Mouse (Mus musculus): Measurements from ENCODE around the gene Gm6583. TPM values are rescaled to one million over a fixed set of nuclear protein-coding genes. Genes with fewer than 3 reads are reported as not detected.

The Gm6583 gene
- polyA plus RNA-seq, 1 experiment from 2014 or later, result 0.10 TPM

DNA sequence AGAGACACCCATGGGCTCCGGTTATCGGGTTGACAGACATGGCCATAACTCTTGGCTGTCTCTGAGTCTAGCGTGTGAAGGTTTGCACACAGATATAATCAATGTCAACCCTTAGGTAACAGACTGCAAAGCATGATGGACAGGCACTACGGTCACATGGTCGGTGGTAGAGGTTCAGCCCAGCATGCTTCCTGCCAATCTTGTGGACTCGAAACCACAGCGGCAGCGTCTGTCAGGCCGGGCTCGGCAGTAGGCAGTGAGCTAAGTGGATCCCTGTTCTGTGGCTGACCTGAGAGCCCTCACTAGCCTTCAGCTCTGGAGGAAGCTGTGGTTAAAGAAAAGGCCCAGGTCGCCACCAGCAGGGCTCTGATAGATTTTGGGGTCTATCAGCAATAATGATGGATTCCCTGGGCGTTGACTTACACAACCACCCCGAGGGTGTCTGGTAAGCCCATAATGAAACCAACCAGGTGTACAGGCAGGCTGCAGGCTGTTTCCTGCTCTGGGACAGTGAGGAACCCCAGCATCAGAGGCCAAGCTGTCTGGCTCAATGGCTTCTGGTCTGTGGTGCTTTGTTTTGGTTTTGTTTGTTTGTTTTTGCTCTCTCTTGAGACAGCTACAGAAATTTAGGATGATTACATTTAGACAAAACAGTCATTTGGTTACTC lies 29.1 kb upstream of the Gm6583 start:
- Histone ChIP-seq H3K27ac (replicated peaks) (no peak overlapping the region), H3K9me3 (no peaks in the 10 kb centered on the region), H3K4me3 (no peak overlapping the region), H3K36me3 (peaks cover 35% of the 10 kb centered on the region), H3K4me2 (no peak overlapping the region), H3K4me1 (replicated peaks) (peaks cover 34% of the 10 kb centered on the region), H3K27me3 (no peaks in the 10 kb centered on the region), H3K9ac (no peak overlapping the region)
- 92% methylated on average over 13 of the region's 13 CpGs for WGBS
- ATAC-seq (ENCODE audit: low FRiP score, low read depth), result no peak

DNA sequence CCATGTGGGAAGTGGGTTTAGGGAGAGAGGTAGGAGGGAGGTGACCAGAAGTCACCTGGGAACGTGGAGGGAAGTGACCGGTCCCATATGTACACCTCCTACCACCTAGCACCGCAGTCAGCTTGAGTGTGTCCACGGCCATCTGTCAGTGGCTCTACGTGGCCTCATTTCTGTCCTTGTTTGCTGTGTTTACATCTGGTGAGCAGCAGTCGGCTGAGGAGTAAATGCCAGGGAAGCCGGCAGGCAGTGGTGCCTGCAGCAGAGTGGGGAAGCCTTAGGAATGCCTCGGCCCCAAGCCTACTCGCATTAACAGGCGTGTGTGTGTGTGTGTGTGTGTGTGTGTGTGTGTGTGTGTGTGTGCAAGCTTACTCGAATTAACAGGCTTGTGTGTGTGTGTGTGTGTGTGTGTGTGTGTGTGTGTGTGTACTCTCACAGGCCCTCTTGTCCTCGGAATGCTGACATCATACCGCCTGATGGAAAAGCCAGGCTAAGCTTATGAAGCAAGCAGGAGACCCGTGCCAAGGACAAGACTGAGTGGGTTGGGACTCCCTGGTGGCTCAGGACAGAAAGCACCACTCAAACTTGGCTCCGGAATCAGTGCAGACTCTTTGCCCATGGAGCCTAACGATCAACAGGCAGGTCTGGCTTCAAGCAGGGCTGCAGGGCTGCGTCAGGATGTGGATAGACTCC lies 27.0 kb upstream of the Gm6583 start:
- H3K4me1 ChIP-seq (replicated peaks), result peaks cover 18% of the 10 kb centered on the region
- H3K9me3 ChIP-seq, result no peaks in the 10 kb centered on the region
- H3K4me3 ChIP-seq, result no peak overlapping the region
- peak; percentile 39 for ATAC-seq (ENCODE audit: low FRiP score, low read depth)
- no peak overlapping the region for H3K9ac ChIP-seq
- H3K4me2 ChIP-seq, result no peak overlapping the region
- H3K27me3 ChIP-seq, result no peaks in the 10 kb centered on the region
- peak overlapping the region; percentile 65 for H3K27ac ChIP-seq (replicated peaks)
- H3K36me3 ChIP-seq, result peaks cover 34% of the 10 kb centered on the region
- WGBS, result 50% methylated on average over 17 of the region's 17 CpGs

DNA sequence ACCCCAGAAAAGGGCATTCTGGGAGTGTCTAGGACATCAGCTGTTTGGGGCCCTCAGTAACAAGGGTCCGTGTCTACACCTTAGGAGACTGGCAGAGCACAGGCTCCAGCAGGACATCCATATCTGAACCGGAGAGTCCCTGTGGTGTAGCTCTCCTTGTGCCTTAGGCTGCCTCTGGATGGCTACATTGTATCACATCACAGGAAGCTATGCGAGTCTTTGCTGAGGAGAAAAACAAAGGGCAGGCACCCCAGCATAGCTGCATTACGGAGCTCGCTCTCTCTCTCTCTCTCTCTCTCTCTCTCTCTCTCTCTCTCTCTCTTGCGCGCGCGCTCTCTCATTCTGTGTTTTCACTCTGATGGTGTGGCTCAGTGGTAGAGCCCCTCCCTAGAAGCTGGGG lies 26.2 kb upstream of the Gm6583 start:
- Histone ChIP-seq H3K36me3 (peaks cover 32% of the 10 kb centered on the region), H3K9me3 (no peaks in the 10 kb centered on the region), H3K4me2 (no peak overlapping the region), H3K27me3 (no peaks in the 10 kb centered on the region), H3K27ac (replicated peaks) (peak overlapping the region; percentile 65), H3K4me1 (replicated peaks) (peaks cover 18% of the 10 kb centered on the region), H3K9ac (no peak overlapping the region), H3K4me3 (no peak overlapping the region)
- 54% methylated on average over 9 of the region's 9 CpGs for WGBS
- peak; percentile 25; the same call in 1 of the 2 replicates for ATAC-seq (ENCODE audit: low FRiP score, low read depth)

DNA sequence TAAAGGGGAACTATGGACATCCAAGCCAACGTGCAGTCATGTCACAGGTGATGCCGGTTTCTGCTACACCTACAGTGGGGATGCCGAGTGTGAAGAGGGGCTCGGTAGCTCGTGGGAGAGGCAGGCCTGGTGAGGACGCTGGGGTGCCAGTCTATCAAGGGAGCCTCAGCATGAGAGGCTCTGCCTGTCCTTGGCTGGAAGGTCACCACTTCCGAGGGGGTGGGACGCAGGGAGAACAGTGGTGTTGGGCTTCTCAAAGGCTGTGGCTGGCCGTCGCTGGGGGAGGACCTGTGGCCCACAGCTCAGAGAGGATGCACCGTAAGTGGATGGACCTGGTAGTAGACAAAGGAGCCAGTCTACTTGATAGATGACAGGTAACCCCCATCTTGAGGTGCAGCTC lies 25.3 kb upstream of the Gm6583 start:
- H3K27ac ChIP-seq (replicated peaks), result no peak overlapping the region
- H3K27me3 ChIP-seq, result no peaks in the 10 kb centered on the region
- H3K9ac ChIP-seq, result no peak overlapping the region
- H3K36me3 ChIP-seq, result peaks cover 23% of the 10 kb centered on the region
- no peak for ATAC-seq (ENCODE audit: low FRiP score, low read depth)
- H3K9me3 ChIP-seq, result no peaks in the 10 kb centered on the region
- WGBS, result 86% methylated on average over 11 of the region's 11 CpGs
- no peak overlapping the region for H3K4me2 ChIP-seq
- H3K4me3 ChIP-seq, result no peak overlapping the region
- H3K4me1 ChIP-seq (replicated peaks), result peaks cover 18% of the 10 kb centered on the region

- no peak for ATAC-seq (ENCODE audit: low FRiP score, low read depth)
- H3K4me1 ChIP-seq (replicated peaks), result peaks cover 18% of the 10 kb centered on the region
- no peak overlapping the region for H3K4me3 ChIP-seq
- WGBS, result 82% methylated on average over 6 of the region's 6 CpGs
- no peak overlapping the region for H3K4me2 ChIP-seq
- peaks cover 5% of the 10 kb centered on the region; the same call in 1 of the 2 replicates for H3K36me3 ChIP-seq
- H3K27me3 ChIP-seq, result no peaks in the 10 kb centered on the region
- no peak overlapping the region for H3K27ac ChIP-seq (replicated peaks)
- no peaks in the 10 kb centered on the region for H3K9me3 ChIP-seq
- no peak overlapping the region for H3K9ac ChIP-seq
These were observed 22.9 kb upstream of the Gm6583 start for GRCm38 (mm10) chr5:112378716-112379115.

GRCm38 (mm10) chr5:112377380-112377779 lies 21.5 kb upstream of the Gm6583 start:
- Histone ChIP-seq H3K4me1 (replicated peaks) (peaks cover 19% of the 10 kb centered on the region), H3K9me3 (no peaks in the 10 kb centered on the region)

GRCm38 (mm10) chr5:112376111-112376510 lies 20.3 kb upstream of the Gm6583 start:
- no peak overlapping the region for H3K4me3 ChIP-seq
- no peaks in the 10 kb centered on the region for H3K27me3 ChIP-seq
- H3K36me3 ChIP-seq, result peaks cover 5% of the 10 kb centered on the region; the same call in 1 of the 2 replicates
- no peak overlapping the region for H3K27ac ChIP-seq (replicated peaks)
- ATAC-seq (ENCODE audit: low FRiP score, low read depth), result no peak
- 73% methylated on average over 4 of the region's 4 CpGs for WGBS
- peaks cover 23% of the 10 kb centered on the region for H3K4me1 ChIP-seq (replicated peaks)
- no peak overlapping the region for H3K9ac ChIP-seq
- no peak overlapping the region for H3K4me2 ChIP-seq
- H3K9me3 ChIP-seq, result no peaks in the 10 kb centered on the region

More at GRCm38 (mm10) chr5:112377380-112377779, 21.5 kb upstream of the Gm6583 start:
- no peak overlapping the region for H3K9ac ChIP-seq
- no peak overlapping the region for H3K4me2 ChIP-seq
- H3K36me3 ChIP-seq, result peaks cover 5% of the 10 kb centered on the region; the same call in 1 of the 2 replicates
- H3K27me3 ChIP-seq, result no peaks in the 10 kb centered on the region
- H3K4me3 ChIP-seq, result no peak overlapping the region
- 88% methylated on average over 1 of the region's 1 CpGs for WGBS
- ATAC-seq (ENCODE audit: low FRiP score, low read depth), result no peak
- no peak overlapping the region for H3K27ac ChIP-seq (replicated peaks)

- Histone ChIP-seq H3K4me3 (no peak overlapping the region), H3K9me3 (no peaks in the 10 kb centered on the region), H3K4me1 (replicated peaks) (peaks cover 50% of the 10 kb centered on the region), H3K36me3 (peaks cover 11% of the 10 kb centered on the region), H3K9ac (peak overlapping the region; percentile 25; the same call in 1 of the 2 replicates), H3K27me3 (no peaks in the 10 kb centered on the region), H3K4me2 (peak overlapping the region; percentile 21), H3K27ac (replicated peaks) (peak overlapping the region; percentile 87)
- peak; percentile 89 for ATAC-seq (ENCODE audit: low FRiP score, low read depth)
- WGBS, result 26% methylated on average over 7 of the region's 7 CpGs
These were observed 16.1 kb upstream of the Gm6583 start for GRCm38 (mm10) chr5:112371933-112372332.

DNA sequence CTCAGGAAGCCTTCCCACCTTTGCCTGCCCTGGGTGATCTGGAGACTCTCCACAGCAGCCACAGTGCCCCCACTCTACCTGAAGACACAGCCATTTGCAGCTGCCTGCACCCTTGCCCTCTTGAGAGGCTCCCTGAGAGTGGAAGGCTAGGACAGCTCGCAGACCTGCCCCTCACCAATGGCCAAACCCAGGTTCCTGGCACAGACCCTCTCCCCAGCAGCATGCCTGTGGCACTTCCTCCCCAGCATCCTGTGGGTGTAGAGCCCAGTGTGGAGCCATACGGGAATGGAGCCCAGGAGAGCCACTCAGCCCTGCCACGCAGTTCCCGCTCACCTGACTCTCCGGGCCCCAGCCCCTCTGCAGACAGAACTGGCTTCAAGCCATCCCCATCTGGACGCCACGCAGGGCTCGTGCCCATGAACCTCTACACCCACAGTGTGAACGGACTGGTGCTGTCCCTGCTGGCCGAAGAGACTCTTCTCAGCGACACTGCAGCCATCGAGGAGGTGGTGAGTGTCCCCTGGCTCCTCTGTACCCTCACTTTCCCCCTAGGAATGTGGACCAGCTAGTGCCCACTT lies 14.5 kb upstream of the Gm6583 start:
- Histone ChIP-seq H3K9me3 (no peaks in the 10 kb centered on the region), H3K36me3 (peaks cover 20% of the 10 kb centered on the region), H3K4me1 (replicated peaks) (peaks cover 50% of the 10 kb centered on the region), H3K27ac (replicated peaks) (peak overlapping the region; percentile 87), H3K4me2 (no peak overlapping the region), H3K4me3 (no peak overlapping the region), H3K27me3 (no peaks in the 10 kb centered on the region), H3K9ac (no peak overlapping the region)
- ATAC-seq (ENCODE audit: low FRiP score, low read depth), result no peak
- WGBS, result 74% methylated on average over 12 of the region's 12 CpGs

DNA sequence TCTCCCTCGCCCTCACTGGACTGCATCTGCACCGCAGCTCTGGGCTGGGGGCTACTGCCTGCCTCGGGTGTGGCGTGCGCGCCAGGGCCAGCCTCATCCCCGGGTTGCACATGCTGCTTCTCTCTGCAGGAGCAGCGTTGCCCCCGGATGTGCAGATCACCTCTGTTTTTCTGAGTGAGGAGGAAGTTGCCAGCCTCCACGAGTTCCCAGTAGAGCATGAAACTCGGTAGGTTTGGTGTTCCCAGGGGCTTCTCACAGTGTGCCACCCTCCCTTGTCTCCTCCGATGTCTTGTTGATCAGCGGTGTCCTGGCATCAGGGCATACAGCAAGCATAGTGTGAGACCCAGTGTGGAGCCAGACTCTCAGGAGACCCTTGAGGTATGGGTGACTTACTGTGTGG lies 13.5 kb upstream of the Gm6583 start:
- no peak overlapping the region for H3K9ac ChIP-seq
- H3K9me3 ChIP-seq, result no peaks in the 10 kb centered on the region
- no peak for ATAC-seq (ENCODE audit: low FRiP score, low read depth)
- no peak overlapping the region for H3K4me2 ChIP-seq
- peaks cover 24% of the 10 kb centered on the region for H3K36me3 ChIP-seq
- peaks cover 50% of the 10 kb centered on the region for H3K4me1 ChIP-seq (replicated peaks)
- 64% methylated on average over 13 of the region's 13 CpGs for WGBS
- no peak overlapping the region for H3K4me3 ChIP-seq
- peak overlapping the region; percentile 57 for H3K27ac ChIP-seq (replicated peaks)
- H3K27me3 ChIP-seq, result no peaks in the 10 kb centered on the region

DNA sequence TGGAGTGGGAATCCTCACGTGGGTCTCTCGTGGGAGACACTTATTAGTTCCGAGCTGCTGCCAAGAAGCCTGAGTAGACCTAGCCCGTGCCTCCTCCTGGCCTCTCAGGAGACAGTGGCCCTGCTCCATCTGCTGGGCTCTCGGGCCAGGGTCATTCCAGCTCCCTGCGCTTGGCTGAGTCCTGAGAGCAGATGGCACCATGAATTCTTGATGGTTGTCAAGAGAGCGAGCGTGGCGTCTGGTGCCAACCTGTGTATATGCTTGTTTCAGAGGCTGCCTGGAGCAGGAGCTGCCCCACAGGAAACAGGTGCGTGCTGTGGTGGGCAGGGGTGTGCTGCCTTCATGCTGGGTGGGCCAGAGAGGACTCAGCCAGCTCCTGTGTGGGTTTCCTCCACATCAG lies 12.8 kb upstream of the Gm6583 start:
- H3K4me3 ChIP-seq, result no peak overlapping the region
- H3K27me3 ChIP-seq, result no peaks in the 10 kb centered on the region
- no peaks in the 10 kb centered on the region for H3K9me3 ChIP-seq
- WGBS, result 57% methylated on average over 10 of the region's 10 CpGs
- peak overlapping the region; percentile 57 for H3K27ac ChIP-seq (replicated peaks)
- no peak overlapping the region for H3K4me2 ChIP-seq
- no peak overlapping the region for H3K9ac ChIP-seq
- peaks cover 31% of the 10 kb centered on the region for H3K36me3 ChIP-seq
- peaks cover 50% of the 10 kb centered on the region for H3K4me1 ChIP-seq (replicated peaks)
- ATAC-seq (ENCODE audit: low FRiP score, low read depth), result no peak

DNA sequence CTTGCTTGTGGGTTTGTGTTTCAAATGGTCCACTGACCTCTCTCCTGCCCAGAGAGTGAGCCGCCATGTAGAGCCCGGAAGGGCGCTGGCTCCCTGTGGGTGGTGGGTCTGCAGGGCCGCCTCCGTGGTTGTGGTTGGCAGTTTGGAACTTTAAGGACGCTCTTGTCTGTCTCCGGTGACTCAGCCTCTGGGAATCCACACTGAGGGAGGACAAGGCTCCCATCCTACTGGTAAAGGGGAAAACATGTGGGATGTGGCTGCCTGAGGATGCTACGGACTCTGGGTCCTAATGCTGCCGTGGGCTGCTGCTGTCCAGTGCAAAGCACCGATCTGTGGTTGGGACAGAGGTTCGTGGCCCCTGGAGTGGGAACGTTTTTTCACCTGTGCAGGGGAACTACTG lies 12.1 kb upstream of the Gm6583 start:
- H3K36me3 ChIP-seq, result peaks cover 35% of the 10 kb centered on the region
- H3K27ac ChIP-seq (replicated peaks), result 0 out of 2 replicates have a peak overlapping the region, but pooled peaks have one; percentile 17
- H3K4me3 ChIP-seq, result no peak overlapping the region
- no peak overlapping the region for H3K4me2 ChIP-seq
- H3K27me3 ChIP-seq, result no peaks in the 10 kb centered on the region
- 87% methylated on average over 12 of the region's 12 CpGs for WGBS
- H3K9me3 ChIP-seq, result no peaks in the 10 kb centered on the region
- H3K9ac ChIP-seq, result no peak overlapping the region
- H3K4me1 ChIP-seq (replicated peaks), result peaks cover 45% of the 10 kb centered on the region
- ATAC-seq (ENCODE audit: low FRiP score, low read depth), result no peak

Data from hindbrain, embryonic 15.5 days (tissue).